Mouse (Mus musculus) ovary, postnatal 14 days (tissue): ENCODE results near the gene DXBay18.
"Not testable (repeated sequence)": the region's sequence is repeated elsewhere in the genome, so short reads cannot be mapped to it uniquely, and the experiment has no call there.

Experiments used
- DNase-seq: peaks from one replicate; pipeline ENCODE4 v3.0.0; 2022; ENCODE audit warnings: low spot score

The DXBay18 gene

DNA sequence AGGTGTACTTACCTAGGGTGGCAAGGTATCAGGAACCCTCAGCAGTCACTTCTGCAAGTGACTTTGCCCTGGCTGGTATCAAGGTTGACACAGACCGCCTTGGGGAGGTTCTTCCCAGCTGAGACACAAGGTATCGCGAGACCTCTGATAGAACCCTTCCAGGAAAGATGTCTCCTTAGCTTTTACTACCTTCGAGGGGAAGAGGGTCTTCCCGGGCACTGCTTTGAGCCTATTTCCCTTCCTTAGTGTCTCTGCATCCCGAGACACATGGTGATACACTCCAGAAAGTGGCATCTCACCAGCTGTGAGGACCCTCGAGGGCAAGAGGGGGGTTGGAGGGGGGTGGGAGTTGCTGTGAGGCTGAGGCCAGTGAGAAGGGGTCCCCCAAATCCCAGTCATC lies at the start of gene DXBay18:
Gene DXBay18 (minus strand): TSS at position 101 of the 400 bp plus-strand sequence.
- not testable (repeated sequence) for DNase-seq

DNA sequence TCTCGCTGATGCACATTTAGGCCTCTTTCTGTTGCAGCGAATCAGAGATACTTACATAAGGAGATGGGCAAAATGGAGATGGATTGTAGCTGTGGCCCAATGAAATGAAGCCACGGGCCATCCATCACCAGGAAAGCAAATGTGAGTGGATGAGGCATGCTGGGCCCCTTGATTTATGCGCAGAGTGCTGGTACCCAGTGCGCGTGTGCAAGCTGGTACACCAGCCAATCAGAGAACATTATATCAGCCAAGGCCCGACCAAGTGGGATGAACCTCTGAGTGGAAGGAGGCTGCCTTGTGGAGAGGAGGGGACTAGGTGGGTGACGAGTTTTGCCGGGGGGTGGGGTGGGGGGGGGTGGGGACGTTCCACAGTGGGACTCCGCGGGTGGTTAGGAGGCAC lies 42.7 kb upstream of the DXBay18 start, which contains the start of gene Xlr3b:
Gene Xlr3b (plus strand): TSS at position 274 of the 400 bp plus-strand sequence.
- DNase-seq = not testable (repeated sequence)

- not testable (repeated sequence) for DNase-seq
Observed at GRCm38 (mm10) chrX:73176889-73177288, 27.6 kb upstream of the DXBay18 start, which contains the start of gene Spin2d. TSS of gene Spin2d (minus strand) at chrX:73176989.

- DNase-seq = not testable (repeated sequence)
Observed at GRCm38 (mm10) chrX:73148496-73148895, 754 bp downstream of the DXBay18 start, which contains the start of gene Xlr5b. TSS of gene Xlr5b (plus strand) at chrX:73148796.

DNA sequence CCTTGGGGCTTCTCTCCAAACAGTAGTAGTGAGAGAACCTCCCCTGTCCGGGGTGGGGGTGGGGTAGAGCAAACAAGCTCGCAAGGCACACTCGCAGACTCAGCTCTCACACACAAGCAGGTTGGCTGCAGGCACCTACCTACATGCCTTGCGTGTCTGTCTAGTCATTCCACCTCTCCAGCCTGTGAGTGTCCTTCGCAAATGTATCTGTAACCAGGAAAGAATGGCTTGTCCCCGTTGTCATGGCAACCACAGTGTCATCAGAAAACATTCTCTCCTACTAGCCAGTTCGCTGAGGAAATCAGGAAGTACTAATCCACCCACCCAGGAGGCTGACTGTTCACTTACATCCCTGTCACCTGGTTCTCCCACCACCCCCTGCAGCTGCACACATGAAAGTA lies 6.0 kb downstream of the DXBay18 start:
- not testable (repeated sequence) for DNase-seq

DNA sequence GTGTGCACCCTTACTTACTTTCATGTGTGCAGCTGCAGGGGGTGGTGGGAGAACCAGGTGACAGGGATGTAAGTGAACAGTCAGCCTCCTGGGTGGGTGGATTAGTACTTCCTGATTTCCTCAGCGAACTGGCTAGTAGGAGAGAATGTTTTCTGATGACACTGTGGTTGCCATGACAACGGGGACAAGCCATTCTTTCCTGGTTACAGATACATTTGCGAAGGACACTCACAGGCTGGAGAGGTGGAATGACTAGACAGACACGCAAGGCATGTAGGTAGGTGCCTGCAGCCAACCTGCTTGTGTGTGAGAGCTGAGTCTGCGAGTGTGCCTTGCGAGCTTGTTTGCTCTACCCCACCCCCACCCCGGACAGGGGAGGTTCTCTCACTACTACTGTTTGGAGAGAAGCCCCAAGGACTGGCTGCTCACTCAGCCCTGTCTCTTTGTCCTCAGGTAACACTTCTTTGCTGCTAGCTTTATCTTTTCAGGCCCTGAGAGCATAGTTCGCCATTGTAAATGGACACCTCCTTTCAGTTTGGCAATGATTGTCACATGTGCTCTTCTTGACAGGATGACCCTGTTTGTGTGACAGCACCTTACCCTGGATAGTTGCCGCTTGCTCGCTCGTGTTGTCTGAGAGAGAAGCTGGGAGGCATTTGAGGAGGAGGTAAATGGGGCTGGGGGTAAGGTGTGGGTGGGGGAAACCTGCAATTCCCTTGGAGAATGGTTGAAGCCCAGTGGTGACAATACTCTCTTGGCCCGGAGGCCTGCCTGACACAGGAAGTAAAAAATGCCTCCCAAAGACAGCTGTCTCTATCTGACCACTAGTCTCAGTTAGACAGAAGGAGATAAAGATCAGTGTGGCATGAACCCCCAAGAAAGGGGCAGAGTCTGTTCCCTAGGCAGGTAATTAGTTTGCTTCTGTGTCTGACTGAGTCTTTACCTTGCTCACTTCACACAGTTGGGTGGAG lies 26.1 kb downstream of the DXBay18 start:
- DNase-seq = not testable (repeated sequence)

GRCm38 (mm10) chrX:73116747-73117146 lies 32.5 kb downstream of the DXBay18 start, which contains the start of gene Gm14685:
TSS of gene Gm14685 (plus strand) at chrX:73117047.
- DNase-seq = not testable (repeated sequence)

GRCm38 (mm10) chrX:73096941-73097508 lies 52.2 kb downstream of the DXBay18 start, which contains the start of gene Xlr3a:
TSS of gene Xlr3a (minus strand) at chrX:73097095.
- DNase-seq = not testable (repeated sequence)
